Mouse (Mus musculus): ENCODE data around the gene Ambra1. TPM values are rescaled to one million over a fixed set of nuclear protein-coding genes. Genes with fewer than 3 reads are reported as not detected.

The Ambra1 gene
- total and polyA plus RNA-seq, 3 experiments = 15.8 to 27.1 (median 21.9) TPM

GRCm38 (mm10) chr2:91695436-91696224, 34.3 kb upstream of the Ambra1 start:
- TF ChIP-seq KAT2A (IDR thresholded peaks at IDR 0.05; ENCODE audit: insufficient replicate concordance, low read length) = no peak
- no peak for TF ChIP-seq CHD2 (IDR thresholded peaks at IDR 0.05; ENCODE audit: low read length)
- TF ChIP-seq NELFE (IDR thresholded peaks at IDR 0.05; ENCODE audit: low read depth, low read length) = no peak
- no peak for TF ChIP-seq MEF2A (IDR thresholded peaks at IDR 0.05; ENCODE audit: borderline replicate concordance, low read depth, low read length)
- no peak for TF ChIP-seq MXI1 (IDR thresholded peaks at IDR 0.05; ENCODE audit: low read depth, low read length)
- no peak for TF ChIP-seq PAX5 (IDR thresholded peaks at IDR 0.05; ENCODE audit: low read length)
- no peak for TF ChIP-seq TBP (conservative IDR thresholded peaks at IDR 0.05; ENCODE audit: low read depth, low read length)
- Histone ChIP-seq H3K36me3 (replicated peaks in 1 of 2; ENCODE audit: control insufficient read depth in 1 of 2, insufficient read depth in 1 of 2, low read length in 1 of 2) (peaks cover 9 to 32% of the 10 kb centered on the region in 2 experiments), H3K4me2 (ENCODE audit: insufficient read depth, low read depth, poor library complexity, severe bottlenecking) (no peak overlapping the region), H3K27ac (ENCODE audit: insufficient read depth, low read depth) (no peak overlapping the region), H3K9ac (ENCODE audit: insufficient read depth, low read depth) (no peak overlapping the region), H3K9me3 (replicated peaks; ENCODE audit: low read length) (no peaks in the 10 kb centered on the region), H3K4me1 (ENCODE audit: control insufficient read depth in 1 of 2, insufficient read depth in 2 of 2) (no peaks in the 10 kb centered on the region), H3K79me2 (replicated peaks; ENCODE audit: control insufficient read depth, extremely low read depth, insufficient read depth, poor library complexity, severe bottlenecking) (no peaks in the 10 kb centered on the region), H3K4me3 (replicated peaks in 1 of 3; ENCODE audit: low read depth in 2 of 3, low read length in 2 of 3, poor library complexity in 1 of 3) (no peak overlapping the region), H3K27me3 (replicated peaks) (no peaks in the 10 kb centered on the region)
- in situ Hi-C loops (cut with MboI; ENCODE audit: low pct_ligation_motif_present, low pct_unique_long_range_greater_than_20kb, low sequenced_read_pairs) (no loop called here), dilution Hi-C loops (cut with MboI; ENCODE audit: extremely low pct_ligation_motif_present, extremely low pct_unique_long_range_greater_than_20kb, low sequenced_read_pairs) (no loop called here)
- DNase-seq (ENCODE audit: extremely low read depth) = no peak

DNA sequence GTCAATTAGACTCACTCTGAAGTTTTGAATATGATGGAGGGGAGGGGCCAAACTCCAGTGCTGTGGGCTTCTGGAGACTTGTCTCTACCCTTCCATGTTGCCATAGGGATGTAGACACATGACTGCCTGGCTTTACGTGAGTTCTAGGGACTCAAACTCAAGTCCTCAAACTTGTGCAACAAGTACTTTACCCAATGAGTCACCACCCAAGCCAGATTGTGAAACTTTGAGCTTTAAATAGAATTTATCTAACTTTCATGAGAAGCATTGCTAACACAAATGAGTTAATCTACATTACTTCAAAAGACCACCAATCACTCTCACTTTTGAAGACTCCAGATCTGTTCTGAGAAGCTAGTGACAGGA, 33.7 kb upstream of the Ambra1 start:
- no peaks in the 10 kb centered on the region for H3K9me3 ChIP-seq (replicated peaks; ENCODE audit: low read length)
- in situ Hi-C loops (cut with MboI; ENCODE audit: low pct_ligation_motif_present, low pct_unique_long_range_greater_than_20kb, low sequenced_read_pairs) = no loop called here
- TF ChIP-seq USF1 (IDR thresholded peaks at IDR 0.05; ENCODE audit: low read depth, low read length) (no peak), KAT2A (IDR thresholded peaks at IDR 0.05; ENCODE audit: insufficient replicate concordance, low read length) (no peak), SMC3 (IDR thresholded peaks at IDR 0.05; ENCODE audit: low read depth, low read length) (no peak), GABPA (IDR thresholded peaks at IDR 0.05; ENCODE audit: insufficient replicate concordance, low read depth, low read length) (no peak), CHD1 (IDR thresholded peaks at IDR 0.05; ENCODE audit: low read depth, low read length) (no peak), SIN3A (IDR thresholded peaks at IDR 0.05; ENCODE audit: low read length) (no peak), MEF2A (IDR thresholded peaks at IDR 0.05; ENCODE audit: borderline replicate concordance, low read depth, low read length) (no peak), CHD2 (IDR thresholded peaks at IDR 0.05; ENCODE audit: low read length) (no peak), MYC (IDR thresholded peaks at IDR 0.05; ENCODE audit: low read depth, low read length) (no peak), ZNF384 (IDR thresholded peaks at IDR 0.05; ENCODE audit: low read depth, low read length) (no peak), POLR2A (IDR thresholded peaks at IDR 0.05; ENCODE audit: low read depth, low read length) (no peak), MAX (IDR thresholded peaks at IDR 0.05; ENCODE audit: low read length) (no peak), E2F4 (IDR thresholded peaks at IDR 0.05; ENCODE audit: insufficient replicate concordance, low read depth, low read length) (no peak), MAZ (IDR thresholded peaks at IDR 0.05; ENCODE audit: low read depth, low read length) (no peak), JUND (conservative IDR thresholded peaks at IDR 0.05; ENCODE audit: low read depth, low read length) (no peak), HCFC1 (IDR thresholded peaks at IDR 0.05; ENCODE audit: low read depth, low read length) (no peak), RCOR1 (conservative IDR thresholded peaks at IDR 0.05; ENCODE audit: low read depth, low read length) (no peak), ZMIZ1 (IDR thresholded peaks at IDR 0.05; ENCODE audit: low read depth, low read length) (no peak), UBTF (IDR thresholded peaks at IDR 0.05; ENCODE audit: low read depth, low read length) (no peak), NELFE (IDR thresholded peaks at IDR 0.05; ENCODE audit: low read depth, low read length) (no peak)
- dilution Hi-C loops (cut with MboI; ENCODE audit: extremely low pct_ligation_motif_present, extremely low pct_unique_long_range_greater_than_20kb, low sequenced_read_pairs) = no loop called here
- H3K27ac ChIP-seq (ENCODE audit: insufficient read depth, low read depth) = no peak overlapping the region
- H3K9ac ChIP-seq (ENCODE audit: insufficient read depth, low read depth) = no peak overlapping the region
- H3K36me3 ChIP-seq (replicated peaks in 1 of 2; ENCODE audit: control insufficient read depth in 1 of 2, insufficient read depth in 1 of 2, low read length in 1 of 2) = peaks cover 8 to 29% of the 10 kb centered on the region in 2 experiments
- no peaks in the 10 kb centered on the region for H3K4me1 ChIP-seq (ENCODE audit: control insufficient read depth in 1 of 2, insufficient read depth in 2 of 2)
- no peaks in the 10 kb centered on the region for H3K79me2 ChIP-seq (replicated peaks; ENCODE audit: control insufficient read depth, extremely low read depth, insufficient read depth, poor library complexity, severe bottlenecking)
- H3K4me2 ChIP-seq (ENCODE audit: insufficient read depth, low read depth, poor library complexity, severe bottlenecking) = no peak overlapping the region
- no peak for DNase-seq (ENCODE audit: extremely low read depth)
- H3K4me3 ChIP-seq (replicated peaks in 1 of 3; ENCODE audit: low read depth in 2 of 3, low read length in 2 of 3, poor library complexity in 1 of 3) = no peak overlapping the region
- no peaks in the 10 kb centered on the region for H3K27me3 ChIP-seq (replicated peaks)
